Mouse (Mus musculus) neural tube, embryonic 10.5 days (tissue): ENCODE measurements around the gene Nfat5.

Experiments
- DNase-seq: peaks from one replicate; pipeline ENCODE4 v3.0.0-alpha.2; 2017; ENCODE audit warnings: low spot score; ENCODE audit errors: extremely low spot score

Nfat5 gene

GRCm38 (mm10) chr8:107292928-107293601 lies at the start of gene Nfat5:
TSS of gene Nfat5 (plus strand) at chr8:107293470.
- peak; percentile 99 for DNase-seq

- no peak for DNase-seq
Observed at GRCm38 (mm10) chr8:107244218-107244617, 49.1 kb upstream of the Nfat5 start.

- no peak for DNase-seq
Observed at GRCm38 (mm10) chr8:107248456-107248855, 44.8 kb upstream of the Nfat5 start.

- no peak for DNase-seq
Observed at GRCm38 (mm10) chr8:107251481-107252104, 41.7 kb upstream of the Nfat5 start.

GRCm38 (mm10) chr8:107253121-107253520 lies 40.1 kb upstream of the Nfat5 start:
- DNase-seq, result no peak

GRCm38 (mm10) chr8:107254403-107254802 lies 38.9 kb upstream of the Nfat5 start:
- no peak for DNase-seq

- no peak for DNase-seq
Observed at GRCm38 (mm10) chr8:107254951-107255457, 38.3 kb upstream of the Nfat5 start.

- DNase-seq, result no peak
Observed at GRCm38 (mm10) chr8:107257223-107257622, 36.0 kb upstream of the Nfat5 start.

GRCm38 (mm10) chr8:107260120-107260519 lies 33.1 kb upstream of the Nfat5 start:
- DNase-seq, result no peak

- no peak for DNase-seq
Observed at GRCm38 (mm10) chr8:107261172-107261571, 32.1 kb upstream of the Nfat5 start.

- no peak for DNase-seq
Observed at GRCm38 (mm10) chr8:107262046-107262705, 31.1 kb upstream of the Nfat5 start.

GRCm38 (mm10) chr8:107265811-107266210 lies 27.5 kb upstream of the Nfat5 start:
- DNase-seq, result peak; percentile 21

GRCm38 (mm10) chr8:107268501-107268900 lies 24.8 kb upstream of the Nfat5 start:
- DNase-seq, result no peak

- DNase-seq, result no peak
Observed at GRCm38 (mm10) chr8:107269191-107269590, 24.1 kb upstream of the Nfat5 start.

- no peak for DNase-seq
Observed at GRCm38 (mm10) chr8:107269617-107270139, 23.6 kb upstream of the Nfat5 start.

GRCm38 (mm10) chr8:107270287-107270686 lies 23.0 kb upstream of the Nfat5 start:
- no peak for DNase-seq

- DNase-seq, result no peak
Observed at GRCm38 (mm10) chr8:107270751-107271150, 22.5 kb upstream of the Nfat5 start.

GRCm38 (mm10) chr8:107277323-107277883 lies 15.9 kb upstream of the Nfat5 start:
- DNase-seq, result no peak

- no peak for DNase-seq
Observed at GRCm38 (mm10) chr8:107278571-107278970, 14.7 kb upstream of the Nfat5 start.

GRCm38 (mm10) chr8:107286686-107287085 lies 6.6 kb upstream of the Nfat5 start:
- no peak for DNase-seq

GRCm38 (mm10) chr8:107287522-107287921 lies 5.7 kb upstream of the Nfat5 start:
- DNase-seq, result no peak

- DNase-seq, result no peak
Observed at GRCm38 (mm10) chr8:107291171-107291601, 2.1 kb upstream of the Nfat5 start.
